Mouse (Mus musculus) gastrocnemius, postnatal 25 days (tissue): ENCODE results near the gene Vwf. TPM values are rescaled to one million over a fixed set of nuclear protein-coding genes. Genes with fewer than 3 reads are reported as not detected.

ENCODE experiments used
- total RNA-seq, 2 experiments: library from RNA; stranded (reverse); gene quantifications; 1 replicate in 1 of 2; 2 replicates in 1 of 2; pipeline ENCODE4 v1.2.3; 2021

Vwf gene
- total RNA-seq, 2 experiments from 2014 or later: 17.3 to 42.4 TPM

Other genes starting within 250 kb of the Vwf start
- gene Ltbr, start 232.9 kb upstream of the Vwf start, total RNA-seq: 10 to 100 TPM; 21.2 to 21.7 TPM
- under 1 TPM; 0.10 to 0.19 TPM for gene Scnn1a, start 226.1 kb upstream of the Vwf start, total RNA-seq
- 10 to 100 TPM; 26.7 to 33.7 TPM for gene Tnfrsf1a, start 197.4 kb upstream of the Vwf start, total RNA-seq
- gene Plekhg6, start 166.0 kb upstream of the Vwf start, total RNA-seq: not detected
- gene Cd9, start 52.0 kb upstream of the Vwf start, total RNA-seq: 10 to 100 TPM; 28.4 to 33.7 TPM
- not detected for gene Ano2, start 143.6 kb downstream of the Vwf start, total RNA-seq